Mouse (Mus musculus): ENCODE data around the gene Tpsg1. TPM values are rescaled to one million over a fixed set of nuclear protein-coding genes. Genes with fewer than 3 reads are reported as not detected.

The Tpsg1 gene
- polyA plus RNA-seq, 1 experiment from 2014 or later: 0.63 TPM

GRCm38 (mm10) chr17:25401491-25401890, 32.4 kb downstream of the Tpsg1 start:
- no peaks in the 10 kb centered on the region for H3K27me3 ChIP-seq (ENCODE audit: control insufficient read depth, insufficient read depth, low read length)
- no peak for DNase-seq (ENCODE audit: low spot score)
- H3K4me2 ChIP-seq (ENCODE audit: low read depth, severe bottlenecking): no peak overlapping the region
- no peak overlapping the region for H3K27ac ChIP-seq (replicated peaks; ENCODE audit: low read depth, low read length)
- H3K36me3 ChIP-seq (ENCODE audit: control insufficient read depth, insufficient read depth, low read length): no peaks in the 10 kb centered on the region
- no peak for ATAC-seq (ENCODE audit: insufficient number of reproducible peaks, low FRiP score, low TSS enrichment, low read depth)
- peaks cover 36% of the 10 kb centered on the region for H3K4me1 ChIP-seq (ENCODE audit: control insufficient read depth, insufficient read depth, low read length)
- 57% methylated on average over 4 of the region's 4 CpGs for WGBS
- H3K9ac ChIP-seq (ENCODE audit: low read length): no peak overlapping the region
- no peaks in the 10 kb centered on the region for H3K9me3 ChIP-seq (ENCODE audit: control insufficient read depth, low read length)
- no peak overlapping the region for H3K4me3 ChIP-seq (ENCODE audit: low read depth, low read length)

- no peaks in the 10 kb centered on the region for H3K9me3 ChIP-seq (ENCODE audit: control insufficient read depth, low read length)
- DNase-seq (ENCODE audit: low spot score) (no peak), ATAC-seq (ENCODE audit: insufficient number of reproducible peaks, low FRiP score, low TSS enrichment, low read depth) (no peak)
- no peak overlapping the region for H3K4me2 ChIP-seq (ENCODE audit: low read depth, severe bottlenecking)
- 83% methylated on average over 13 of the region's 13 CpGs for WGBS
- H3K9ac ChIP-seq (ENCODE audit: low read length): no peak overlapping the region
- H3K4me1 ChIP-seq (ENCODE audit: control insufficient read depth, insufficient read depth, low read length): peaks cover 42% of the 10 kb centered on the region
- no peaks in the 10 kb centered on the region for H3K36me3 ChIP-seq (ENCODE audit: control insufficient read depth, insufficient read depth, low read length)
- H3K27ac ChIP-seq (replicated peaks; ENCODE audit: low read depth, low read length): no peak overlapping the region
- no peak overlapping the region for H3K4me3 ChIP-seq (ENCODE audit: low read depth, low read length)
- no peaks in the 10 kb centered on the region for H3K27me3 ChIP-seq (ENCODE audit: control insufficient read depth, insufficient read depth, low read length)
Observed at GRCm38 (mm10) chr17:25402224-25402623, 33.2 kb downstream of the Tpsg1 start.

GRCm38 (mm10) chr17:25404190-25404589, 35.1 kb downstream of the Tpsg1 start:
- Histone ChIP-seq H3K36me3 (ENCODE audit: control insufficient read depth, insufficient read depth, low read length) (no peaks in the 10 kb centered on the region), H3K4me3 (ENCODE audit: low read depth, low read length) (no peak overlapping the region), H3K27ac (replicated peaks; ENCODE audit: low read depth, low read length) (no peak overlapping the region), H3K4me2 (ENCODE audit: low read depth, severe bottlenecking) (no peak overlapping the region), H3K9ac (ENCODE audit: low read length) (no peak overlapping the region), H3K9me3 (ENCODE audit: control insufficient read depth, low read length) (no peaks in the 10 kb centered on the region), H3K27me3 (ENCODE audit: control insufficient read depth, insufficient read depth, low read length) (no peaks in the 10 kb centered on the region), H3K4me1 (ENCODE audit: control insufficient read depth, insufficient read depth, low read length) (peaks cover 37% of the 10 kb centered on the region)
- ATAC-seq (ENCODE audit: insufficient number of reproducible peaks, low FRiP score, low TSS enrichment, low read depth) (no peak), DNase-seq (ENCODE audit: low spot score) (no peak)
- WGBS: 21% methylated on average over 3 of the region's 3 CpGs

GRCm38 (mm10) chr17:25405224-25405895, 36.3 kb downstream of the Tpsg1 start:
- ATAC-seq (ENCODE audit: insufficient number of reproducible peaks, low FRiP score, low TSS enrichment, low read depth): 0 out of 2 replicates have a peak, but pooled peaks have one; percentile 26
- Histone ChIP-seq H3K27ac (replicated peaks; ENCODE audit: low read depth, low read length) (0 out of 2 replicates have a peak overlapping the region, but pooled peaks have one; percentile 45), H3K36me3 (ENCODE audit: control insufficient read depth, insufficient read depth, low read length) (no peaks in the 10 kb centered on the region), H3K9ac (ENCODE audit: low read length) (no peak overlapping the region), H3K27me3 (ENCODE audit: control insufficient read depth, insufficient read depth, low read length) (no peaks in the 10 kb centered on the region), H3K4me1 (ENCODE audit: control insufficient read depth, insufficient read depth, low read length) (peaks cover 36% of the 10 kb centered on the region), H3K4me3 (ENCODE audit: low read depth, low read length) (no peak overlapping the region), H3K9me3 (ENCODE audit: control insufficient read depth, low read length) (no peaks in the 10 kb centered on the region), H3K4me2 (ENCODE audit: low read depth, severe bottlenecking) (0 out of 2 replicates have a peak overlapping the region, but pooled peaks have one; percentile 1)
- DNase-seq (ENCODE audit: low spot score): no peak
- WGBS: 9% methylated on average over 10 of the region's 10 CpGs

GRCm38 (mm10) chr17:25406011-25406441, 37.0 kb downstream of the Tpsg1 start:
- Histone ChIP-seq H3K27me3 (ENCODE audit: control insufficient read depth, insufficient read depth, low read length) (no peaks in the 10 kb centered on the region), H3K9ac (ENCODE audit: low read length) (no peak overlapping the region), H3K27ac (replicated peaks; ENCODE audit: low read depth, low read length) (0 out of 2 replicates have a peak overlapping the region, but pooled peaks have one; percentile 14), H3K4me2 (ENCODE audit: low read depth, severe bottlenecking) (no peak overlapping the region), H3K4me1 (ENCODE audit: control insufficient read depth, insufficient read depth, low read length) (peaks cover 37% of the 10 kb centered on the region), H3K36me3 (ENCODE audit: control insufficient read depth, insufficient read depth, low read length) (no peaks in the 10 kb centered on the region), H3K4me3 (ENCODE audit: low read depth, low read length) (no peak overlapping the region), H3K9me3 (ENCODE audit: control insufficient read depth, low read length) (no peaks in the 10 kb centered on the region)
- 12% methylated on average over 6 of the region's 6 CpGs for WGBS
- DNase-seq (ENCODE audit: low spot score) (no peak), ATAC-seq (ENCODE audit: insufficient number of reproducible peaks, low FRiP score, low TSS enrichment, low read depth) (no peak)

GRCm38 (mm10) chr17:25407352-25407751, 38.3 kb downstream of the Tpsg1 start:
- Histone ChIP-seq H3K27ac (replicated peaks; ENCODE audit: low read depth, low read length) (no peak overlapping the region), H3K4me1 (ENCODE audit: control insufficient read depth, insufficient read depth, low read length) (peaks cover 41% of the 10 kb centered on the region), H3K9me3 (ENCODE audit: control insufficient read depth, low read length) (no peaks in the 10 kb centered on the region), H3K4me2 (ENCODE audit: low read depth, severe bottlenecking) (no peak overlapping the region), H3K9ac (ENCODE audit: low read length) (no peak overlapping the region), H3K4me3 (ENCODE audit: low read depth, low read length) (no peak overlapping the region), H3K36me3 (ENCODE audit: control insufficient read depth, insufficient read depth, low read length) (no peaks in the 10 kb centered on the region), H3K27me3 (ENCODE audit: control insufficient read depth, insufficient read depth, low read length) (no peaks in the 10 kb centered on the region)
- no peak for DNase-seq (ENCODE audit: low spot score)
- no peak for ATAC-seq (ENCODE audit: insufficient number of reproducible peaks, low FRiP score, low TSS enrichment, low read depth)
- 81% methylated on average over 4 of the region's 4 CpGs for WGBS

- H3K9me3 ChIP-seq (ENCODE audit: control insufficient read depth, low read length): no peaks in the 10 kb centered on the region
- no peak for ATAC-seq (ENCODE audit: insufficient number of reproducible peaks, low FRiP score, low TSS enrichment, low read depth)
- no peaks in the 10 kb centered on the region for H3K36me3 ChIP-seq (ENCODE audit: control insufficient read depth, insufficient read depth, low read length)
- no peak overlapping the region for H3K4me2 ChIP-seq (ENCODE audit: low read depth, severe bottlenecking)
- H3K4me1 ChIP-seq (ENCODE audit: control insufficient read depth, insufficient read depth, low read length): peaks cover 41% of the 10 kb centered on the region
- DNase-seq (ENCODE audit: low spot score): no peak
- H3K9ac ChIP-seq (ENCODE audit: low read length): no peak overlapping the region
- H3K27me3 ChIP-seq (ENCODE audit: control insufficient read depth, insufficient read depth, low read length): no peaks in the 10 kb centered on the region
- H3K27ac ChIP-seq (replicated peaks; ENCODE audit: low read depth, low read length): no peak overlapping the region
- 88% methylated on average over 7 of the region's 7 CpGs for WGBS
- H3K4me3 ChIP-seq (ENCODE audit: low read depth, low read length): no peak overlapping the region
Observed at GRCm38 (mm10) chr17:25408302-25408999, 39.4 kb downstream of the Tpsg1 start.

GRCm38 (mm10) chr17:25409621-25410020, 40.5 kb downstream of the Tpsg1 start:
- Histone ChIP-seq H3K4me1 (ENCODE audit: control insufficient read depth, insufficient read depth, low read length) (peaks cover 46% of the 10 kb centered on the region), H3K4me3 (ENCODE audit: low read depth, low read length) (no peak overlapping the region), H3K36me3 (ENCODE audit: control insufficient read depth, insufficient read depth, low read length) (no peaks in the 10 kb centered on the region), H3K27ac (replicated peaks; ENCODE audit: low read depth, low read length) (no peak overlapping the region), H3K9me3 (ENCODE audit: control insufficient read depth, low read length) (no peaks in the 10 kb centered on the region), H3K4me2 (ENCODE audit: low read depth, severe bottlenecking) (no peak overlapping the region), H3K9ac (ENCODE audit: low read length) (no peak overlapping the region), H3K27me3 (ENCODE audit: control insufficient read depth, insufficient read depth, low read length) (no peaks in the 10 kb centered on the region)
- 74% methylated on average over 7 of the region's 7 CpGs for WGBS
- ATAC-seq (ENCODE audit: insufficient number of reproducible peaks, low FRiP score, low TSS enrichment, low read depth) (no peak), DNase-seq (ENCODE audit: low spot score) (no peak)
